Mouse (Mus musculus) c-Kit-positive CD71-positive TER-119-positive erythroid progenitor cells, embryonic 14.5 days (primary cell): Measurements from ENCODE around the gene Fam72a.
A peak's percentile ranks its signal among the peaks of the same experiment; 100 is the strongest.

ENCODE experiments used
- DNase-seq: peaks from one replicate; pipeline ENCODE4 v3.0.0-alpha.2; 2013; ENCODE audit warnings: low spot score

Fam72a gene

GRCm38 (mm10) chr1:131526371-131527270 lies 1.1 kb upstream of the Fam72a start:
- peak; percentile 43 for DNase-seq

- DNase-seq: peak; percentile 62
Measured at GRCm38 (mm10) chr1:131528081-131528507, 391 bp downstream of the Fam72a start.

- DNase-seq: peak; percentile 17
Measured at GRCm38 (mm10) chr1:131528561-131529166, 961 bp downstream of the Fam72a start.

GRCm38 (mm10) chr1:131539771-131540170 lies 12.1 kb downstream of the Fam72a start:
- no peak for DNase-seq

GRCm38 (mm10) chr1:131540795-131541194 lies 13.1 kb downstream of the Fam72a start:
- no peak for DNase-seq

GRCm38 (mm10) chr1:131541431-131541830 lies 13.7 kb downstream of the Fam72a start:
- no peak for DNase-seq

- DNase-seq: no peak
Measured at GRCm38 (mm10) chr1:131541903-131542302, 14.2 kb downstream of the Fam72a start.

GRCm38 (mm10) chr1:131543886-131544565 lies 16.3 kb downstream of the Fam72a start:
- no peak for DNase-seq

- no peak for DNase-seq
Measured at GRCm38 (mm10) chr1:131546798-131547690, 19.3 kb downstream of the Fam72a start.

GRCm38 (mm10) chr1:131548494-131549365 lies 21.0 kb downstream of the Fam72a start:
- no peak for DNase-seq

- no peak for DNase-seq
Measured at GRCm38 (mm10) chr1:131551956-131552355, 24.3 kb downstream of the Fam72a start.

- no peak for DNase-seq
Measured at GRCm38 (mm10) chr1:131553428-131553827, 25.7 kb downstream of the Fam72a start.

GRCm38 (mm10) chr1:131555042-131555812 lies 27.5 kb downstream of the Fam72a start:
- DNase-seq: peak; percentile 68

- DNase-seq: no peak
Measured at GRCm38 (mm10) chr1:131560500-131560899, 32.8 kb downstream of the Fam72a start.

GRCm38 (mm10) chr1:131562081-131562480 lies 34.4 kb downstream of the Fam72a start:
- DNase-seq: no peak

GRCm38 (mm10) chr1:131566056-131566455 lies 38.4 kb downstream of the Fam72a start:
- DNase-seq: peak; percentile 20

- no peak for DNase-seq
Measured at GRCm38 (mm10) chr1:131569721-131570120, 42.0 kb downstream of the Fam72a start.

GRCm38 (mm10) chr1:131570391-131570790 lies 42.7 kb downstream of the Fam72a start:
- no peak for DNase-seq

- DNase-seq: peak; percentile 62
Measured at GRCm38 (mm10) chr1:131573721-131574120, 46.0 kb downstream of the Fam72a start.
